Mouse (Mus musculus) limb, embryonic 11.5 days (tissue): ENCODE results near the gene Npas2. TPM values are rescaled to one million over a fixed set of nuclear protein-coding genes. Genes with fewer than 3 reads are reported as not detected.

Experiments used
- ATAC-seq: fragments of 200-750 bp; cut with Nextera tagmentation; 2 replicates; pipeline ENCODE4 v1.8.0; 2017; ENCODE audit warnings: low read depth; ENCODE audit not compliant: insufficient number of reproducible peaks, low FRiP score, low TSS enrichment
- DNase-seq: peaks from one replicate; pipeline ENCODE4 v3.0.0-alpha.2; 2015; ENCODE audit warnings: low spot score
- H3K27ac ChIP-seq: fragments of 300-500 bp; sonication (generic); replicated peaks from 2 replicates; pipeline ENCODE4 v1.5.1; 2014; ENCODE audit warnings: low read depth, mild to moderate bottlenecking, low read length
- H3K27me3 ChIP-seq: fragments of 300-500 bp; sonication (generic); 2 replicates; pipeline ENCODE4 v1.6.1; 2014; ENCODE audit warnings: mild to moderate bottlenecking, low read length, mixed read lengths; ENCODE audit not compliant: control insufficient read depth, insufficient read depth
- H3K36me3 ChIP-seq: fragments of 300-500 bp; sonication (generic); 2 replicates; pipeline ENCODE4 v1.6.1; 2014; ENCODE audit warnings: mild to moderate bottlenecking, low read length, moderate library complexity, mixed read lengths; ENCODE audit not compliant: control insufficient read depth, insufficient read depth
- H3K4me1 ChIP-seq: fragments of 300-500 bp; sonication (generic); 2 replicates; pipeline ENCODE4 v1.6.1; 2014; ENCODE audit warnings: low read length, mixed read lengths; ENCODE audit not compliant: control insufficient read depth, insufficient read depth
- H3K4me2 ChIP-seq: fragments of 300-500 bp; sonication (generic); 2 replicates; pipeline ENCODE4 v1.6.1; 2014; ENCODE audit warnings: low read depth, mild to moderate bottlenecking, moderate library complexity; ENCODE audit not compliant: severe bottlenecking
- H3K4me3 ChIP-seq: fragments of 300-500 bp; sonication (generic); 2 replicates; pipeline ENCODE4 v1.5.1; 2014; ENCODE audit warnings: low read depth, low read length
- H3K9ac ChIP-seq: fragments of 300-500 bp; sonication (generic); 2 replicates; pipeline ENCODE4 v1.6.1; 2014; ENCODE audit warnings: mild to moderate bottlenecking, low read length
- H3K9me3 ChIP-seq: fragments of 300-500 bp; sonication (generic); 2 replicates; pipeline ENCODE4 v1.6.1; 2016; ENCODE audit warnings: low read length; ENCODE audit not compliant: control insufficient read depth
- whole genome bisulfite sequencing: fragments of 180-500 bp; shearing (Covaris S2); extraction: QIAGEN DNeasy Blood & Tissue Kit; methylation state at CpG from one replicate; pipeline ENCODE4 v1.1.7; 2014; 5-methylcytosine and 5-hydroxymethylcytosine counted together
- polyA plus RNA-seq: library from polyadenylated mRNA; unstranded; fragments of >200 nt; fragmentation: Nextera tagmentation; extraction: Ambion mirVana; gene quantifications from 2 replicates; pipeline ENCODE4 v1.2.1, GENCODE M21; 2014

The Npas2 gene
- polyA plus RNA-seq, 1 experiment from 2014 or later = 0.03 TPM

DNA sequence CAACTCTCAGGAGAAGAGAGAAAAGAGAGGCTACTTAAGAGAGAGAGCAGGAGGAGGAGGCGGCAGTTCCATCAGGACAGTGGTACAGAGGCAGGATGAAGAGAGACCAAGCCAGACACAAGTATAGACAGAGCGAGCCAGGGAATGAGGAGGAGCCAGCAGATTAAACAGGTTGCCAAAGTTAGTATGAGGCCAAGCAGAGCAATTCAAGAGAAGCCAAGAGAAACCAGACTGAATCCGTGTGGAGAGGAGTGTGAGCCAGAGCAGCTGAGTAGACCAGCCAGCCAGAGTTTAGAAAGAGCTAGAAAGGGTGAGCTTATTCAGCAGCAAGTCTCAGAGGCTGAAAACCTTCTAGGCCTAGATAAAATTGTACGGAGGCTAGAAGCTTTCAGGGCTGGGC, 194.0 kb downstream of the Npas2 start:
- Histone ChIP-seq H3K4me1 (no peaks in the 10 kb centered on the region), H3K36me3 (no peaks in the 10 kb centered on the region), H3K9ac (no peak overlapping the region), H3K27me3 (no peaks in the 10 kb centered on the region), H3K4me3 (no peak overlapping the region), H3K4me2 (no peak overlapping the region), H3K9me3 (no peaks in the 10 kb centered on the region), H3K27ac (no peak overlapping the region)
- DNase-seq (no peak), ATAC-seq (no peak)
- 83% methylated on average over 4 of the region's 4 CpGs for WGBS

DNA sequence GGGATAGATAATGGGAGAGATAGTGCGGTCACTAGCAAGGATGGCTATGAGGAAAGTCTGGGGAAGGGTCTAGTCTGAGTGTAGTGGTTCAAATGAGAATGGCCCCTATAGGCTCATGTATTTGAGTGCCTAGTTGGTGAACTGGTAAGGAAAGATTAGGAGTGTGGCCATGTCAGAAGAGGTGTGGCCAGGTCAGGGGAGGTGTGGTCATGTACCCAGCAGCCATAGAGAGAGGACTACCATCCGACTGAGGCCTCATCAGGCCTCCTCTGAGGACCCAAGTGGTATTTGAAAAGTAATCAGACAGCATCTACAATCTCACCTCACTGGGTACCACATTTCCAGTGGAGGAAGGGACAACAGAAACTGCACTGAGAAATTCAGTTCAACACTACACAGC, 194.6 kb downstream of the Npas2 start:
- Histone ChIP-seq H3K4me2 (no peak overlapping the region), H3K36me3 (no peaks in the 10 kb centered on the region), H3K4me1 (no peaks in the 10 kb centered on the region), H3K27ac (no peak overlapping the region), H3K9me3 (no peaks in the 10 kb centered on the region), H3K4me3 (no peak overlapping the region), H3K9ac (no peak overlapping the region), H3K27me3 (no peaks in the 10 kb centered on the region)
- WGBS = 80% methylated on average over 2 of the region's 2 CpGs
- DNase-seq (no peak), ATAC-seq (no peak)

DNA sequence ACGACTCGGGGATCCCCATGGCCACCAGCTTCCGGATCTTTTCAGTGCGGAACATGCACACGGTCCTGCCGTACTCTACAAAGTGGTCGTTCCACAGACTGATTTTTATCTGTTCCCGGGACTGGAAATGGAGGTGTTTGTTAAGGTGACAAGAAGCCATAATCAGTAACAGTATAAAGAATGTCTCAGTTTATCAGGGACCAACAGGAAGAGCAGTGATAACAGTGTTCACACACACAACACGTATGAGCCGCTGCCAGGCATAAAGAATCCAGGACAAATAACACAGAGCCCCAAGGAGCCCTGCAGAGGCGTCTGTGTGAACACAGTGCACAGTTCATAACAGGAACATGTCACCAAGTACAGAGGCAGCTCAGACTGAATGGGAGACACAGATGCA, 195.8 kb downstream of the Npas2 start:
- no peaks in the 10 kb centered on the region for H3K27me3 ChIP-seq
- no peak overlapping the region for H3K9ac ChIP-seq
- no peak for DNase-seq
- H3K4me2 ChIP-seq = no peak overlapping the region
- no peaks in the 10 kb centered on the region for H3K36me3 ChIP-seq
- no peaks in the 10 kb centered on the region for H3K4me1 ChIP-seq
- H3K9me3 ChIP-seq = no peaks in the 10 kb centered on the region
- no peak overlapping the region for H3K4me3 ChIP-seq
- H3K27ac ChIP-seq = no peak overlapping the region
- 89% methylated on average over 11 of the region's 11 CpGs for WGBS
- ATAC-seq = no peak

DNA sequence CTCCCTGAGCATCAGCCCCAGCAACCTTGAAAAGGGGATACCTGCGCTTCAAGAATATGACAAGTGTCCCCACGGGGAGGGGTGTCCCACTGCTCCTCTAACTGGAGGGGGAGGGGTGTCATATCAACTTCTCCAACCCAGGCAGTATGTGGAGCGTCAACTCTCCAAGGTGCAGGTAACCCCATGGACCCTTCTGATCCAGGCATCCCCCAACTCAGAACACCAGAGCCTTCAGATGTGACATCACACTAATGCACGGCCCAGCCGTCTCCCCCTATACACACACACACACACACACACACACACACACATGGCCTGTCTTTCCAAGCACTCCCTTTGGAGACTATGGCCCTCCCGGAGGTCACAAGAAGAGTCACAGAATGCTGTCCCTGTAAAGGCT, 198.1 kb downstream of the Npas2 start:
- H3K4me2 ChIP-seq = no peak overlapping the region
- no peak overlapping the region for H3K4me3 ChIP-seq
- ATAC-seq (no peak), DNase-seq (no peak)
- WGBS = 88% methylated on average over 6 of the region's 6 CpGs
- no peak overlapping the region for H3K27ac ChIP-seq
- H3K27me3 ChIP-seq = no peaks in the 10 kb centered on the region
- no peaks in the 10 kb centered on the region for H3K4me1 ChIP-seq
- H3K9ac ChIP-seq = no peak overlapping the region
- H3K36me3 ChIP-seq = no peaks in the 10 kb centered on the region
- no peaks in the 10 kb centered on the region for H3K9me3 ChIP-seq

DNA sequence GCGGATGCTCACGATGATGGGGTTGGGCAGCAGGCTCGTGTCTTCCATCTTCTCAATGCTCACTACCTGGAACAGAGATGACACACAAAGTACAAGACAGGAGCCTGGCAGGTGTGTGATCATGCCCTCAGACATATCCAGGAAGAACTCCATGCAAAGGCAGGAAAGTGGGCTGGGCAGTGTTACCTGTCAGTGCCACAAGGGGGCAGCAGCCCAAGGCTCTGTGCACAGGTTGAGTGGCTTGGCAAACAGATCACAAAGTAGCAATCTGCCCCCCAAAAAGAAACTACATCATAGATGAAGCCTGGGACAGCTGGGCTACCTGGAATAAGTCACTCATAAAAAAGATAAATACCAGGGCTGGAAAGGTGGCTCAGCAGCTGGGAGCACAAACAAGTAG, 198.7 kb downstream of the Npas2 start:
- H3K4me3 ChIP-seq = no peak overlapping the region
- no peaks in the 10 kb centered on the region for H3K4me1 ChIP-seq
- no peak overlapping the region for H3K4me2 ChIP-seq
- DNase-seq (peak; percentile 86), ATAC-seq (0 out of 2 replicates have a peak, but pooled peaks have one; percentile 31)
- no peaks in the 10 kb centered on the region for H3K9me3 ChIP-seq
- no peaks in the 10 kb centered on the region for H3K36me3 ChIP-seq
- WGBS = 65% methylated on average over 3 of the region's 3 CpGs
- H3K27ac ChIP-seq = no peak overlapping the region
- H3K27me3 ChIP-seq = no peaks in the 10 kb centered on the region
- no peak overlapping the region for H3K9ac ChIP-seq

DNA sequence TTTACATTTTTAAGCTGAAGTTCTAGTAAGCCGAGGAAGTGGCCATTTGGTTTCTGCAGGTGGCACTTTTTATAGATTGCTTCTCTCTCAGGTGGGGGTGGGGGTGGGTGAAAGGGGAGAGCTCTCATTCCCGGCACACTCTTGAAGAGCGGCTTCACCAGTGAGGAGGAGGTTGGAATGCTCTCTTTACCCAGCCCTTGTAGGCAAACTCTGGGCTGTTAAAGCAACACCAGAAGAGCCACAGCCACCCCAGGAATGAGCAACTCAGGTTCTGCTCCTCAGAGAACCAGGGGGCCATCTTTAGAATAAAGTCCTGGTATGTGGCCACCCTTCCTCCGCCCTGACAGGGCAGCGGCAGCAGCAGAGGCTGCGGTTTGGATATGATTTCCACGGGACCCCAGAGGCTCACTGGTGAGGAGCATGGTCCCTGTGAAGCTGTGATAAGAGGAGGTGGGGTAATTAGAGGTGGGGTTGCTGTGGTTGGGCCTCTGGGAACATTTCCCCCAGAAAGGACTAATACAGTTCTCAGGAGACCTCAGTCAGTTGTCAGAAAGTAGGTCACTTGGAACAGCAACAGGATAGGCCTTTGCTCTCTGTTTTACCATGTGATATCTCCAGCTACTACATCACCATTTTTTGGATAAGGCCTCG, 199.8 kb downstream of the Npas2 start:
- no peak for DNase-seq
- H3K27me3 ChIP-seq = no peaks in the 10 kb centered on the region
- 81% methylated on average over 8 of the region's 8 CpGs for WGBS

DNA sequence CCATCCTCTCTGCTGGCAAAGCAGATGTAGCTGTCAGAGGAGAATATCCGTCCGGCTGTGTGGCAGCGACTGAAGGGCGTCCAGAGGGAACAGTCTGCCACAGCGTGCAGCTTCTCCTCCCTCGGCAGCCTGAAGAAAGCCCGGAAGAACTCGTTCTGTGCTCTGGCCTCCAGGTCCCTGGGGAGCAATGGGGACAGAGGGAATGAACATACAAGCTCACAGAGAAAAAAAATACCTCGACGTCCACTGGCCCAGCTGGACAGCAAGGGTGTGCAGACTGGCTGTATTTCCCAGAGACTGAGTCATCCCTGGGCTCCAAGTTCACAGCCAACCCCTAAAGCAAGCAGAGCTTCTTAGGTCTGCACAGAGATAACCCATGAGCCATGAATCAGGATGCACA, 200.6 kb downstream of the Npas2 start:
- Histone ChIP-seq H3K9ac (no peak overlapping the region), H3K27ac (no peak overlapping the region), H3K9me3 (no peaks in the 10 kb centered on the region), H3K36me3 (no peaks in the 10 kb centered on the region), H3K4me2 (no peak overlapping the region), H3K4me3 (no peak overlapping the region), H3K4me1 (no peaks in the 10 kb centered on the region), H3K27me3 (no peaks in the 10 kb centered on the region)
- WGBS = 80% methylated on average over 10 of the region's 10 CpGs
- ATAC-seq = no peak
- no peak for DNase-seq

More for the DNA sequence above, 199.8 kb downstream of the Npas2 start:
- no peak for ATAC-seq
- H3K9ac ChIP-seq = no peak overlapping the region
- H3K4me1 ChIP-seq = no peaks in the 10 kb centered on the region
- H3K4me2 ChIP-seq = no peak overlapping the region
- H3K36me3 ChIP-seq = no peaks in the 10 kb centered on the region
- no peaks in the 10 kb centered on the region for H3K9me3 ChIP-seq
- no peak overlapping the region for H3K4me3 ChIP-seq
- no peak overlapping the region for H3K27ac ChIP-seq

DNA sequence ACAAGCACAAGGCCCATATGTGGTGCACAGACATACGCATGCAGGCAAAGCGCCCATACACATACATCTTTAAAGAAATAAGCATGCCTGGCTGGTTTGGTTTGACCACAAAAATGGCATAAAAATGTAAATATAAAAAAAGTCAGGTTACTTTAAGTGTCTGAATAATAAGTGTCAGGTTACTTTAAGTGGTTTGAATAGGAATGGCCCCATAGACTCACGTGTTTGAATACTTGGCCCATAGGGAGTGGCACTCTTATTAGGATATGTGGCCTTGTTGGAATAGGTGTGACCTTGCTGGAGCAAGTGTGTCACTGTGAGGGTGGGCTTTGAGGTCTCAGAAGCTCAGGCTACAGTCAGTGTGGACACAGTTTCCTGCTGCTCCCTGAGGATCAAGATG, 201.1 kb downstream of the Npas2 start:
- Histone ChIP-seq H3K4me1 (no peaks in the 10 kb centered on the region), H3K36me3 (no peaks in the 10 kb centered on the region), H3K4me3 (no peak overlapping the region), H3K27ac (no peak overlapping the region), H3K27me3 (no peaks in the 10 kb centered on the region), H3K9ac (no peak overlapping the region), H3K9me3 (no peaks in the 10 kb centered on the region), H3K4me2 (no peak overlapping the region)
- 87% methylated on average over 3 of the region's 3 CpGs for WGBS
- no peak for ATAC-seq
- DNase-seq = no peak

DNA sequence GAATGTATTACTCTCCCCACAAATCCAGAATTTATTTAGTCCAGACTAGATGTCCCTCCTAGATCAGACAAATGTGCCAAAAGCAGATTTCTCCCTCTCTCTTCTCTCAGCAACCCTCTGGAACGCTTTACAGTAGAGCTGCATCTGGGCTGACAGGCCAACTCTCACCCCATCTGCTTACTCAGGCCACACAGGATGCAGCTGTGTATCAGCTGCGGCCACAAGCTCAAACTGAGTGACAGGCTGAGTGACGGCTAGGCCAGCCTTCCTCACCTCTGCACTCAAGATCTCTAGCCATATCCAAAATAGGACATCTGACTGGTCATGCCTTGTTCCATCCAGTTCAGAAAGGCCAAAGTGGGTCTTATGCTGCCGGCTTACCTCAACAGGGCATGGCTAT, 202.8 kb downstream of the Npas2 start:
- Histone ChIP-seq H3K4me1 (no peaks in the 10 kb centered on the region), H3K4me2 (no peak overlapping the region), H3K27ac (no peak overlapping the region), H3K4me3 (no peak overlapping the region), H3K27me3 (no peaks in the 10 kb centered on the region), H3K9me3 (no peaks in the 10 kb centered on the region), H3K9ac (no peak overlapping the region), H3K36me3 (no peaks in the 10 kb centered on the region)
- 81% methylated on average over 4 of the region's 4 CpGs for WGBS
- ATAC-seq (no peak), DNase-seq (no peak)
